Mouse (Mus musculus) common myeloid progenitor, adult 5-6 weeks (primary cell): ENCODE measurements around the gene Ppfia3. TPM values are rescaled to one million over a fixed set of nuclear protein-coding genes. Genes with fewer than 3 reads are reported as not detected.
"Not testable (repeated sequence)": the region's sequence is repeated elsewhere in the genome, so short reads cannot be mapped to it uniquely, and the experiment has no call there.

ENCODE experiments used
- ATAC-seq: replicated peaks from 2 replicates; pipeline ENCODE4 v1.8.0; 2016; ENCODE audit warnings: low read depth, mild to moderate bottlenecking, moderate TSS enrichment, inconsistent platforms; ENCODE audit not compliant: poor library complexity, severe bottlenecking
- total RNA-seq: library from RNA; stranded (forward); fragments of 200-1000, 187-1606 nt; gene quantifications from 2 replicates; pipeline ENCODE4 v1.2.3, GENCODE M21; 2017

Gene Ppfia3
- total RNA-seq, 1 experiment from 2014 or later = not detected

DNA sequence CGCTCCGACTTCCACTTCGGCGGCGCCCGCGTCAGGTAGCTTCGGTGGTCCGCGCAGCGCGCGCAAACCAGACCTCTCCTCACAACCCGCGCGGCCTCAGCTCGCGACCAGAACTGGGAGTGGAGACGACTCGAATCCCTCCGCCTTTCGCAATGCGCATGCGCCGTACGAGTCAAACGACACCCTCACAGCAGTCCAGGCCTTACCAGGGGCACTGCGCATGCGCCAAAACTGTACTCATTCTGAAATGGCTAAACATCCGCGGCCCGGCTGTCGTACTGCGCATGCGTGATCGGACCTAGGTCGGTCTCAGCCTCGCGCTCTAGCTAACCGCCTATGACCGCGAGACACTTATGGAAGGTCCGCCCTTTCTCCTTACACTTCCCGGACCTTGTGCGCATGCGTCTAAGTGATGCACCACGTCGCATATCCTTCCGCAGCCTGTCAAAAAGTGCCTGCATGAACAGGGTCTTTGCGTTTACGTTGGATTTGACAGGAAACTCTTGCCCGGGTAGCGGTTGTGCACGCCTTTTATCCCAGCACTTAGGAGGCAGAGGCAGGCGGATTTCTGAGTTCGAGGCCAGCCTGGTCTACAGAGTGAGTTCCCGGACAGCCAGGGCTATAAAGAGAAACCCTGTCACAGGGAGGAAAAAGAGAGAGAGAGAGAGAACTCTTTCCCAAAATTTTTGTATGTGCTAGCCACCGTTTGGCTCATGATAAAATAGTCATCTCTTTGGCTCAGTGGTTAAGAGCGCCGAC, 28.9 kb upstream of the Ppfia3 start, which contains the start of gene Snrnp70:
Gene Snrnp70 (minus strand): TSS at position 165 of the 759 bp plus-strand sequence.
- peak; percentile 90 for ATAC-seq

DNA sequence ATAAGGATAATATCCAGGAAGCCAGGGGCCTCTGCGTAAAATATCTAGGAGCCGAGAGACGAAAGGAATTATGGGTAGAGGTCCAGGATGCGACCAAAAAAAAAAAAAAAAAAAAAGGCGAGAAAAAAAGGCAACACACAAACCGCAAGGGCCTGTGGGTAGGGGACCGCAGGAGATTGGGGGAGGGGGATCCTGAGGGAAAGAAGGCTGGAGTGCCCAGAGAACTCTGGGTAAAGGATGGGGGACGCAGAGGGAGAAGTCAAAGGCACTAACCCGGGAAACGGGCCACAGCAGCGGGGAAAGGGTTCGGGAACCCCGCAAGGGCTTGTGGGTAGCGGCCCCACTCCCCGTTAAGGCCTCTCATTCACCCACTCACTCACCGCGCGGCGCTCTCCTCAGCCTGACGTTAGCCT, 28.3 kb upstream of the Ppfia3 start:
- ATAC-seq = peak; percentile 64

DNA sequence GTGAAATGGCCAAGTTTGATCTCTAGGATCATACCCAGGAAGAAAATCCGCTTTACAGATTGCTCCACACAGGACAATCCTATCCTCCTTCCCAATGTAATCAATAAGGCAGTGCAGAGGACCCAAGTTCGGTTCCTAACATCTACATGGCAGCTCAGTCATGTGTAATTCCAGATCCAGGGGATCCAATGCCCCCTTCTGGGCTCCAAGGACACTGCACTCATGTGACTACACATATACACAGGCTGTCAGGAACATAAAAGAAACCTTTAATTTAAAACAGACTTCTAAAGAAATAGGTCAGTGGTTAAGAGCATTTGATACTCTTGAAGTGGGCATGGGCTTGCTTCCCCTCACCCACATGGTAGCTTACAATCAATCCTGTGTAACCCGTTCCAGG, 19.3 kb upstream of the Ppfia3 start:
- no peak for ATAC-seq

DNA sequence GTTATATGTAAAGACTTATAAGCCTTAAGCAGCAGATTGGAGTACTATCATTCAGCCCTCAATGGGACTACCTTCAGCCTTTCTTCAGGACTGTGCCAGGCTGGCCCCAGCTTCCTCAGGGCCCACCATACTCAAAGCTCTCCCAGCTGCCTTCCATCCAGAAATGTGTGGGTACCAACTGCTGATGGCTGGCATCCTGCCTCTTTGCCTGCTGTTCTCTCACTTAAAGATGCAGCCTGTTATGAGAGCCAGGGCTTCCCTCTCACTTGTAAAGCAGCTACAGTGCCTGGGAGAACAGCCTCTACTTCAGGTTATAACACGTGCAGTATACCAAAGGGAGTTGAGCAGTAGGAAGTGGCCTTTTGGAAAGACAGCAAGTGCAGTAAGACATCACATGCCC, 9.2 kb upstream of the Ppfia3 start:
- ATAC-seq = no peak

DNA sequence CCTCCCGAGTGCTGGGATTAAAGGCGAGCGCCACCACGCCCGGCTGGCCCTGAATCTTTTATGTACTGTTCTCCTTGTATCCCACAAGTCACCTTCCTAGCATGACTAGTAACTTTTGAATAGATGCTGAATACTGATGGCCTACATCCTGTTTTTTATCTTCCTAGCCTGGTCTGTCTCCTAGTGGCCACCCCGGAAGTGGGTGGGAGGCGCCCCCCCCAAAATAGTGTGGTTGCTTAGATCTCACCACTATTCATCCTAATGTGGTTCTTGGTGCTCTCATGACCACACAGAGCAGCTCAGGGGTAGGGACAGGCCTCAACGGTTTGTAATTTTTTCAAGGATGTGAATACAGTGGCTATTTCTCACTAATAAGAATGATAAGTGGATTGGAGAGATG, 7.8 kb upstream of the Ppfia3 start:
- no peak for ATAC-seq

DNA sequence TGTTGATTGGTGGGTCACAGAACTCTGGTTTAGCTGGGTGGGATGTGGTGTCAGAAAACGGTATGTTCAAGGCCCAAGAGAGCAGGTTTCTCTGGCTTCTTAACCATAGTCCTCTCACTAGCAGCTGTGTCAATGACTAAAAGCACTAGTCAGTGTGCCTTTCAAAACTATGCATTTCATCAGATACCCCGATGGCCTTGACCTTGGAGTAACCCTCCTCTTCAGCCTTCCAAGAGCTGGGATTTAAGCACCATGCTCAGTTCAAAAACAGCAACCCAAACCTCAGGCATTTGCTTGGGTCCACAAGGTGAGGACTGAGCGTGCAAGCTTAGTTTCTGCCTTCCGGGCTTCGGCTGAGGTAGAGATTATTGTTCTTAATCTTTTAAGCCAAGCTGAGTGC, 5.6 kb upstream of the Ppfia3 start:
- no peak for ATAC-seq

DNA sequence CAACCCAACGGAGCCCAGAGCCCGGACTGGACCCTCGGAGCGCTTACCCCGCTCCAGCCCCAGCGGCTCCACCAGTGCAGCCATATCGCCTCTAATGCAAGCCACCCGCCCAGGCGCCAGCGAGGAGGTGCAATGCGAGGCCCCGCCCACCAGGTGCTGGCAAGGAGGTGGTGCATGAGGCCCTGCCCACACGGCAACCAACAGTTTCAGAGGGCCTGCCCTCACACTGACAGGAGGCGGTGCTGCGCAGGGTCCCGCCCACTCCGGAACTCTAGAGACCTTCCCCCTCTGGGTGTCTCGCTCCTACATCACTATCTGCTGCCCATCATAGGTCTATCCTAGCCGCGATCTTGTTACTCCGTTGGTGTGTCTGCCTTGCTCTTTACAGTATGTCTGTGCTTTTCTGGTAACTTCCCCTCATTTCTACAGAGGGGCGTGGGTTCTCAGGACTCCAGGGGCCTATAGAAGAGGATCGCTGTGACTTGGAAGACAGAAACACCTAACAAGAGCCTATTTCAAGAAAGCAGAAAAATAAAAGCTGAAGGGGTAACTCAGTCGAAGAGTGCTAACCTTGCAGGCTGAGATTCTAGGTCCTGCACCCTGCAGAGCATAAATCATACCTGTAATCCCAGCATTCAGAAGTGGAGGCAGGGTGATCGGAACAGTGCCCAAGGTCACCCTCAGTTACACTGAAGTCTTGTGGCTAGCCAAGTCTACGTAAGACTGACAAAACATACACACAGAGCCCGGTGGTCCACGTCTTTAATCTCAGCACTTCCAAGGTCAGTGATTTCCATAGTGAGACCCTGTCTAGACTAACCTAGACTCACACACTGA, 3.9 kb upstream of the Ppfia3 start, which contains the start of gene Lin7b:
Gene Lin7b (minus strand): TSS at position 109 of the 837 bp plus-strand sequence.
- peak; percentile 68 for ATAC-seq

DNA sequence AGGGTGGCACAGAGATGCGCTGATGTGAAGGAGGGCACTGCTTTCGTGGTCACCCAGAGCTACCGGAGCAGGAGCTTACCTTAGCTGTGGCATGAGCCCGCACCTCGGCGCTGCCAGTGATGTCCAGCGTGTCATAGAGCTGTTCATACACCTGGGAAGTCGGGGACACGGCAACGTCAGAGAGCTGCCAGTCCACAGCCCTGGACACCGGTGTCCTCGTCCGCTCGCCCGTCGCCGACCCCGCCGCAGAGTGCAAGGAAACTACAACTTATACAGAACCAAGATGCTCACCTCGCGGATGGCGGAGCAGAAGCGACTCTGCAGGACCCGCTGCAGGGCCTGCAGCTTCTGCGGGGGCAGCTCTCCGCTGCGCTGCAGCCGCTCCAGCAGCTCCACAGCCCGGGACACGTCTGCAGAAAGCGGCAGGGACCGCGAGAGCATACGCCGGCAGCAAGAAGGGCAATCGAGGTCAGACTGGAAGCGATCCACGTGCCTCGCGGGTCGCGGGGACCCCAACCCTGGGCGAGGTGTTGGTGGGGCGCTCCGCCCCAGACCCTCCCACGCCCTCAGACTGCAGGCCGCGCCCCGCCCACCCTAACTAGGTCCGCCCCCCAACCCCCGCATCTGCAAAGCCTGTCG, 3.1 kb upstream of the Ppfia3 start:
- ATAC-seq = no peak

DNA sequence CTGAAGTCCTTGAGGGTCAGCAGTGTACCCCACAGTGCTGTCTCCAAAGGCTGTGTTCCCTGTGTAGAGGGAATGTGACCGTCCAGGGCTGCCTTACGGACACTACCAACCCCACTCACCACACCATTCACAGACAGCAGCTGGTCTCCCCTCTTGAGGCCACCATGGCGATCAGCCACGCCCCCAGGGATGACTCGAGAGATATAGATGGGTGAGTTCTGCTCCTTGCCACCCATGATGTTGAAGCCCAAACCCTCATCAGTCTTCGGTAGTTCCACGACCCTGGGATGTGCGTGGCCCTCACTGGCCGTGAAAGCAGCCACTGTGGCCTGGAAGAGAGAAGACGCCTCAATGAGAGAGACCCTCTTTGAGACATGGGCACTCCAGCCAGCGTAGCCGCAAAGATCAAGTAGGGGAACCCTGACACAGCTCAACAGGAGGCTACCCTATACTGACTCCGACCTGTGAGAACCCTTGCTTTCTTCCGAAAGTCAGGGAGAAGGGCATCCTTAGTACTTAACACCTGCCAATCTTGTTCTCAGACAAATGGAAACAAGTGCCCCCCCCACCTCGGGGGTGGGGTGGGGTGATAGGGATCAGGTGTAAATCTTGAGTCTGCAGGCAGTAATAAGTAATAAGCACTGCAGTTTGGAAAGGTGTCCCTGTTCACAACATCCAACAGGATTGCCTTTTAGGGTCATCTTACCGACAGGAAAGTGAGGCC, 2.4 kb upstream of the Ppfia3 start:
- ATAC-seq = no peak

DNA sequence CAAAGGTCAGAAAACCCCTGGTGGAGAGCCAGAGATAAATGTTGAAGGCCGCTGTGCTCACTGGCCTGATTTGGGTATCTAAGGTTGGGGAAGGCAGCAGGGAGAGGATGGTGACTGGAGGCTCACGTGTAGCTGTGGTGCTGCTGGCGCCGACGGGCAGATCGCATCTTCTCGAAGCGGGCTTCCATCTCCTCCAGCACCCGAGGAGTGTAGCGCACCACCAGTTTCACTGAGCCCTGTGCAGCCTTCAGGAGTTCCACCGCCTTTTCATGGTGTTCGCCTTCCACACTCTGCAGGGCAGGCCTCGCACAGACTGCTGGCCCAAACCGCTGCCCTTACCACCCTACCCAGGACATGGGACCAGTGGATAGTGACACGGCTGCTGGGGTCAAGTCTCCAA, 1.4 kb upstream of the Ppfia3 start:
- no peak for ATAC-seq

DNA sequence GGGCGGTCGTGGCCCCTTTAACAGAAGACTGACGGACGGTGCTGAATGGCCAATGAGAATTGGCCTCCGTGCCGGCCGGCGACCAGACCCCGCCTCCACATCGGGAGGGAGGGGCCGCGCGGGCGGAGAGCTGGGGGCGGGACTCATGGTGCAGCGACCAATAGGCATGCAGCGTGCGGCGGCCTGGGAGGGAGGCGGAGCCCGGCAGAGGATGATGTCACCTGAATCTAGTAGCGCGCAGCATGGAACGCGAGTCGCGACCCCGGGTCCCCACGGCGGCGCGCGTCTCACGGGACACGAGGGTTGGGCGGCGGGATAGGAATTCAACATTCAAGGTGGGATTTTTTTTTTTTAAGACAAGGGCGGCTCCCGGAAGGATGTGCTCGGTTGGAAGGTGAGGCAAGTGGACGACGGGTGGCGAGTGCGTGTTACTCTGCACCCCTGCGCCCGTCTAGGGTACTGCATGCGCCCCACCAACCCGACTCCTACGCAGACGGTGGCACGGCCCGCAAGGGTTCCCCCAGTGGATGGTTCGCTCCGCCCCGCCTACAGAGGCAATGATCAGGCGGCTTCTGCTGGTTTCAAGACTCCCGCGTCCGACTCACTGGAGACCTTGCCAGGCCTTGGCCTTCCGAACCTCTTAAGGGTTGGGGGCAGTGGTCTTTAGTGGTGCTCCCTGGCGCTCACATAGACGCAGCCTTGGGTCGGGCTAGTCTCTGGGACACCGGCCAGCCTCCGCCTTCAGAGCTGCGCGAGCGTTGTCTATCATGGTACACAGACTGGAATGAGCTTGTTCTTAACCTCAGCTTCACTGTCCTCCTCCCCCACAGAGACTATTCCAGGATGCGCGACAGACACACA, 431 bp upstream of the Ppfia3 start:
- peak; percentile 78 for ATAC-seq

DNA sequence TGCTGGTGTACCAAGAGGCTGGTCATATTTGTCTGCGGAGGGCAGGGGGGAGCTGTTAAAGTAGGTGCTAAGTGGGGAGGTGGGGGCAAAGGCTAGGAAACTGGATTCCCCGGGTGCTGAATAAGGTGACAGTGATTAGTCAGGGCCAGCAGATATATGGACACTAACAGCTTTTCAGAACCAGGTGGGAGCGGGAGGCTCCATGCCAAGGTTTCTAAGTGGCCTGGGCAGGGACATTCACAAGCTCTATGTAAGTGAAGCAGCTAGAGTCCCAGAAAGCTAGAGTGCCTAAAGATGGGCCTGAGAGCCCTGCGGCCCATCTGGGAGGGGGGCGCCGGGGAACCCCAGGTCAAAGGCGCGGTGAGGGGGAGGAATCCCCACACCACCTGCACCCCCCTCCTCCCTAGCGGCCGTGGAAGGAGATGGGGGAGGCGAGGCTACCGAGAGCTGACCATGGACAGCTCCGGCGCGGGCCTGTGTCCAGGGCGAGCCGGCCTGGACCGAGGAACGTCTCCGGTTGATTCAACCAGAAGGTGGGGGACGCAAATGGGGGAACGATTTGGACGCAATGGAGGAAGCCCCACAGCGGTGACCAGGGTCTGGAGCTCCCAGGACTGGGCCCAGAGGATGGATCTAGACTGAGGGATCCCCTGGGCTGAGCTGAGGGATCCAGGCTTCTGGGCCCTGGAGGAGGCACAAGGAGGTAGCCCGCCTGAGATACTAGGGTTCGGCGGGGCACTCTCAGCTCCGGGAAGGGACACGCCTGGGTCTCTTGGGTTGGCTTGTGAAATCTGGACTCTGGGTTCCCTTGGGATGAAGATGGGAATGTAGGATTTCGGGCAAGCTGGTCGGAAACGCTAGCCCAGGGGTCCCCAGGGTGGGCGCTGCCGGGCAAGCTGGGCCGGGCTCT, 822 bp downstream of the Ppfia3 start:
- no peak for ATAC-seq

DNA sequence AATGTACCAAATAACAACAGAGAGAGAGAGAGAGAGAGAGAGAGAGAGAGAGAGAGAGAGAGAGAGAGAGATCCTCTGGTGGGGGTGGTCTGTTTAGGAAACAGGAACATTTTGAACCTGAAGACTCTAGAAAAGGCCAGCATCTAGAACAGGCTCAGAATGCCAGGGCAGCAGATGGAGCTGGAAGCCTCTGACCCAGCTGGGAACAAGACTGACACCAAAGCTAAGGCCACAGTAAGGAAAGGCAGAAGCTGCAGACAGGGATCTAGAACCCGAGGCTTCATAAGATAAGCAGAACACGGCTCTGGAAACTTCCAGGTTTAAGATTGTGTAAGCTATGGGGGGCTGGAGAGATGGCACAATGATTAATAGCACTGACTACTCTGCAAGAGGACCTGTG, 2.8 kb downstream of the Ppfia3 start:
- no peak for ATAC-seq

DNA sequence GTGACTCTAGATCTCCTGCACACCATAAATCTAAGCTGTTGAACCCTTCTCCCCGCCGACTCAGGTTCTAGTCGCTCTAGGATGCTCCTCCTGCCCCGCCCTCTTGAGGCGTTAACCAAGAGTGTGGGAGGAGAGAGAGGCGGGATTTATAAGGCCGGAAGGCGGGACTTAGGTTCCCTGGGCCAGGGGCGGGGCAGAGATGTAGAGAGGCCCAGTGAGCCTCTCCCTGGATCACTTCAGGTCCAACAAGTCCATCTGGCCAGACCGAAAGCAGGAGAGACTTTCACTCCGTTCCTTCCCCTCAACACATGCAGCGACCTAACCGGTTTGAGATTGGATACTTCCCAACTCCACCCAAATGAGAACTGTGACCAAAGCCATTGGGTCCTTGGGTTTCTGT, 4.0 kb downstream of the Ppfia3 start:
- ATAC-seq = 0 out of 2 replicates have a peak, but pooled peaks have one; percentile 12

DNA sequence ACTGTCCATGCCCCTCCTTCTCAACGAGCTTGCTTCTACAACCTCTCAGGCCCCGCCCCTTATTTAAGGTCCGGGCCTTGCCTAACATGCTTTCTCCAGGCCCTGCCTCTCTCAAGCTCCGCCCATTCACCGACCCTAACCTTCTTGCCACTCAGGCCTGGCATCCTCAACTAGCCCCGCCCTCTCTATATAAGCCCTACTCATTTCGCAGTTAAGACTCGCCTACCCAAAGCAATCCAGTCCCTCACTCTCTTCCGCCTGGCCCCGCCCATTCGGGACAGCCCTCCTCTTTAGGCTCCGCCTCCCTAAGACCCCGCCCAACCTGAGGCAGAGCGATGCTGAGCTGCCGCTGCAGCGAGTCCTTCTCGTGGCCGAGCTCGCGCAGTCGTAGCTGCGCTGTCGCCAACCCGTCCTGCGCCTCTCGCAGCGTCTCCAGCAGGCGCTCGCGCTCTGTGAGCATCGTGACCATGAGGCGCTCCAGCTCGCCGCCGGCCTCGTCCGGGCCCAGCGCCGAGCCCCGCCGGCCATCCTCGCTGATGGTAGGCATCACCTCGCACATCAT, 5.5 kb downstream of the Ppfia3 start:
- peak; percentile 81 for ATAC-seq

DNA sequence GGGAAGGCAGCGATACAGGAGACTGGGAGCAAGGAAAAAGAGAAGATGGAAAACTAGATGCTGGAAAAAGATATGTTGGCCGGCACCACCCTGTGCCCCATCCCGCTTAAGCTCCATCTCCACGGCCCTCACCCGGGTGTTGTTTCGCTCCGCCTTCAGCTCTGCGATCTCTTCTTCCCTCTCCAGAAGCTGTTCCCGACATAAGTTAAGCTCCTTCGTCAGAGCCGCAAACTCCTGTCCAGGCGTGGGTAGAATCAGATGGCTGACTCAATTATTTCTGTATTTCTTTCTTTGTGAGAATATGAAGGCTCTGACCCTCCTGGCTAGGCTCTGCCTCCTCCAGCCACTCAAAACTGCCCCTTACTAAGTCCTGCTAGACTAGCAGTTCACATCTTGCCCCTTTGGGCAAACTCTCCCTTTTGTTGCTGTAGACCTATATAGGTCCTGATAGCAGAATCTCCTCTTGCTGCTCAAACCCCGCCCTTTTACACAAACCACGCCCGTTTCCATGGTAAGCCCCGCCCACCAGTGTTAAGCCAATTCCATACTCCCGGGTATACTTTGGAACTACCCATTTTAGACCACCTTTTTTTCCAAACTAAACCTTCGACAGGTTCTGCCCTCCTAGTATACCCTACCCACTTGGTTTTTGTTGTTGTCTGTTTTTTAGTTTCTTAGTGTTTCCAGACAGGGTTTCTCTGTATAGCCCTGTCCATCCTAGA, 6.3 kb downstream of the Ppfia3 start:
- no peak for ATAC-seq

DNA sequence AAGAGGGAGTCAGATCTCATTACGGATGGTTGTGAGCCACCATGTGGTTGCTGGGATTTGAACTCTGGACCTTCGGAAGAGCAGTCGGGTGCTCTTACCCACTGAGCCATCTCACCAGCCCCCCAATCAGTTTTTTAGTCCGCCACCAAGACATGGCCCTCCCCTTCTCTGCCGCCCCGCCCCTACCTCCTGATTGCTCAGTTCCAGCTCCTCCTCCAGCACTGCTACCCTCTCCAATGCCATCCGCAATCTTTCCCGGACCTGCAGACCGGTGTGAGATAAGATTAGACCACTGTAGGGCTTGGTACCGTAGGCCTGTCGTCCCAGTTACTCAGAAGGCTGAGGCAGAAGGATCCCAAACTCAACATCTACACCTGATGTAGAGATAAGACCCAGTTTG, 7.7 kb downstream of the Ppfia3 start:
- not testable (repeated sequence) for ATAC-seq
